Mouse (Mus musculus) heart, embryonic 15.5 days (tissue): ENCODE measurements around the gene Pdzrn3. TPM values are rescaled to one million over a fixed set of nuclear protein-coding genes. Genes with fewer than 3 reads are reported as not detected.

Experiments used
- ATAC-seq: fragments of 200-750 bp; cut with Nextera tagmentation; replicated peaks from 2 replicates; pipeline ENCODE4 v1.8.0; 2017; ENCODE audit warnings: low read depth, moderate TSS enrichment; ENCODE audit not compliant: insufficient number of reproducible peaks, insufficient read depth, low FRiP score
- H3K27ac ChIP-seq: fragments of 300-500 bp; sonication (generic); 2 replicates; pipeline ENCODE4 v1.5.1; 2015; ENCODE audit warnings: mild to moderate bottlenecking, inconsistent platforms
- H3K27me3 ChIP-seq: fragments of 300-500 bp; sonication (generic); 2 replicates; pipeline ENCODE4 v1.6.1; 2015; ENCODE audit warnings: inconsistent platforms
- H3K36me3 ChIP-seq: fragments of 300-500 bp; sonication (generic); 2 replicates; pipeline ENCODE4 v1.6.1; 2015; ENCODE audit warnings: mild to moderate bottlenecking, inconsistent platforms
- H3K4me1 ChIP-seq: fragments of 300-500 bp; sonication (generic); replicated peaks from 2 replicates; pipeline ENCODE4 v1.6.1; 2015; ENCODE audit warnings: inconsistent platforms
- H3K4me2 ChIP-seq: fragments of 300-500 bp; sonication (generic); 2 replicates; pipeline ENCODE4 v1.6.1; 2015; ENCODE audit warnings: inconsistent platforms, mild to moderate bottlenecking, moderate library complexity
- H3K4me3 ChIP-seq: fragments of 300-500 bp; sonication (generic); 2 replicates; pipeline ENCODE4 v1.5.1; 2015; ENCODE audit warnings: mild to moderate bottlenecking, inconsistent platforms
- H3K9ac ChIP-seq: fragments of 300-500 bp; sonication (generic); 2 replicates; pipeline ENCODE4 v1.6.1; 2015; ENCODE audit warnings: mild to moderate bottlenecking, inconsistent platforms
- H3K9me3 ChIP-seq: fragments of 300-500 bp; sonication (generic); replicated peaks from 2 replicates; pipeline ENCODE4 v1.6.1; 2016; ENCODE audit warnings: inconsistent platforms
- WGBS: fragments of 180-500 bp; shearing (Covaris S2); methylation state at CpG from one replicate; pipeline ENCODE4 v1.1.7; 2015; ENCODE audit warnings: mixed read lengths; 5-methylcytosine and 5-hydroxymethylcytosine counted together
- polyA plus RNA-seq: library from polyadenylated mRNA; unstranded; fragments of >200 nt; fragmentation: Nextera tagmentation; extraction: Ambion mirVana; gene quantifications from 2 replicates; pipeline ENCODE4 v1.2.1, GENCODE M21; 2015

Pdzrn3 gene
- 12.8 and 13.1 TPM in 2 replicates for polyA plus RNA-seq

DNA sequence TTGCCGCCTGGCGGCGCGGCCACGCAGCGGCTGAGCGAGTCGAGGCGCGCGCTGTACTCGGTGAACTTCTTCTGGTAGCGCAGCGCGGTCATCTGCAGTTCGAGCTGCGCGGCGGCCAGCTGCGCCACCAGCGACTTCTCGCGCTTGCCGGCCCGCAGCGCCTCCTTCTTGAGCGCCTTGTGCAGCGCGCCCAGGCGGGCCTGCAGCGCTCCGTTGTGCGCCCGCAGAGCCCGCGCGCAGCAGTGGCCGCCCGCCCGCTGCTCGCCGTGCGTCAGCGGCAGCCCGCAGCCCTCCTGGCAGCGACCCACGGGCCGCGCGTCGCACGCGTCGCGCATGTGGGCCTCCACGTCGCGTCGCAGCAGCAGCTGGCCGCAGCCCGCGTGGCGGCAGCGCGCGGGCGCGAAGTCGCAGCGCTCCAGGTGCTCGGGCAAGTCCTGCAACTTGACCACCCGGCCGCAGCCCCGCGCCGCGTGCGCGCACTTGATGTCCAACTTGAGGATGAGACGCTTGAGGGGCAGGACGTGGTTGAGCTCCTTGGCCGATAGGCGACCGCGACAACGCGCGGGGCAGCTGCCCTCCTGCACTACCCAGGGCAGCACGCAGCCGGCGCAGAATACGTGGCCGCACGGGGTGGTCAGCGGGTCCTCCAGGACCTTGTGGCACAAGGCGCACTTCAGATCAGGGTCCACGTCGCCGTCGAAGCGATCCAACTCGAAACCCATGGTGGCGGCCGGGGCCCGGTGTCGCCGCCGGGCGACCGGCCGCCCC is at the start of gene Pdzrn3:
TSS of gene Pdzrn3 (minus strand) at position 731 of the 768 bp plus-strand sequence.
- no peaks in the 10 kb centered on the region for H3K27me3 ChIP-seq
- no peaks in the 10 kb centered on the region for H3K36me3 ChIP-seq
- under 1% methylated on average over 104 of the region's 111 CpGs for WGBS
- no peaks in the 10 kb centered on the region for H3K9me3 ChIP-seq
- peaks cover 27% of the 10 kb centered on the region for H3K4me1 ChIP-seq
- ATAC-seq, result peak; percentile 54
- H3K4me3 ChIP-seq, result peak within 1 kb of the TSS; percentile 67
- H3K27ac ChIP-seq, result peak within 1 kb of the TSS; percentile 93
- peak within 1 kb of the TSS; percentile 80 for H3K4me2 ChIP-seq
- peak within 1 kb of the TSS; percentile 76 for H3K9ac ChIP-seq

DNA sequence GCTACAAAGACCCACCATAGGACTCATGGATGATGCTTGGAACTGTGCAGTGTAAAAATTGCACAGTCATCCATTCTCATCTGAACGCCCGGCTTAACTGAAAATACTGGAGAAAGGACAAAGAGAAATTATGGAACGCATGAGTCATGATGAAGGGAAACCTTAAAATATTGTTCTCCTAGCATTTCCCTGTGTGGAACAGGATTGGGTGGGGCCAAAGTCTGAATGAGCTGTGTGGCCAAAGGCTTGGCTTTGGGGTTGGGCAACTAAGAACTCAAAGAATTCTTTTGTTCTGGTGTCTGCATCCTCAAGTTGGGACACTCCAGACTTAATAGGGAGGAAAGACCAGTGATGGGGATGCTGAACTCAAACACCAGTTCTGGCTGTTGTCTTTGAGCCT is 49.6 kb upstream of the Pdzrn3 start:
- no peaks in the 10 kb centered on the region for H3K4me1 ChIP-seq
- H3K4me3 ChIP-seq, result no peak overlapping the region
- WGBS, result 82% methylated on average over 3 of the region's 3 CpGs
- no peak overlapping the region for H3K27ac ChIP-seq
- no peaks in the 10 kb centered on the region for H3K9me3 ChIP-seq
- no peak overlapping the region for H3K4me2 ChIP-seq
- ATAC-seq, result no peak
- H3K9ac ChIP-seq, result no peak overlapping the region
- no peaks in the 10 kb centered on the region for H3K27me3 ChIP-seq
- H3K36me3 ChIP-seq, result no peaks in the 10 kb centered on the region

DNA sequence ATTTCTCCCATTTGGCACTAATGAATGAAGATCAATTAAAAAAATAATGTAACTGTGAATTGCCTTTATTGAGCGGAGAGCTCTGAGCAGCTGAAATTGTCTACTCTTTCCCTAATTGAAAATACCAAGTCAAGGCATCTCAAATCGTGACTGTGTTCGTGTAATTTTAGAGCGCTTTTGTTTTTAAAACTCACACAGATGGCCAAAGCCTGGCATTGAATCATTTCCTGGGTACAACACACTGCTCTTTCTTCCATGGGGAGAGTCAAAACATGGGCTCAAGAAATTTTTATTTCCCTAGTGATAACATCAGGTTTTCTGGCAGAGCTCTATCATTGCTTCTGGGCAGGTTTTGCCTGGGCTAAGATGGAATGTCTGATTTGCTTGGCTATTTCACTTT is 48.6 kb upstream of the Pdzrn3 start:
- Histone ChIP-seq H3K4me1 (no peaks in the 10 kb centered on the region), H3K4me2 (no peak overlapping the region), H3K9me3 (no peaks in the 10 kb centered on the region), H3K36me3 (no peaks in the 10 kb centered on the region), H3K27me3 (no peaks in the 10 kb centered on the region), H3K27ac (no peak overlapping the region), H3K4me3 (no peak overlapping the region), H3K9ac (no peak overlapping the region)
- no peak for ATAC-seq
- 82% methylated on average over 4 of the region's 4 CpGs for WGBS

DNA sequence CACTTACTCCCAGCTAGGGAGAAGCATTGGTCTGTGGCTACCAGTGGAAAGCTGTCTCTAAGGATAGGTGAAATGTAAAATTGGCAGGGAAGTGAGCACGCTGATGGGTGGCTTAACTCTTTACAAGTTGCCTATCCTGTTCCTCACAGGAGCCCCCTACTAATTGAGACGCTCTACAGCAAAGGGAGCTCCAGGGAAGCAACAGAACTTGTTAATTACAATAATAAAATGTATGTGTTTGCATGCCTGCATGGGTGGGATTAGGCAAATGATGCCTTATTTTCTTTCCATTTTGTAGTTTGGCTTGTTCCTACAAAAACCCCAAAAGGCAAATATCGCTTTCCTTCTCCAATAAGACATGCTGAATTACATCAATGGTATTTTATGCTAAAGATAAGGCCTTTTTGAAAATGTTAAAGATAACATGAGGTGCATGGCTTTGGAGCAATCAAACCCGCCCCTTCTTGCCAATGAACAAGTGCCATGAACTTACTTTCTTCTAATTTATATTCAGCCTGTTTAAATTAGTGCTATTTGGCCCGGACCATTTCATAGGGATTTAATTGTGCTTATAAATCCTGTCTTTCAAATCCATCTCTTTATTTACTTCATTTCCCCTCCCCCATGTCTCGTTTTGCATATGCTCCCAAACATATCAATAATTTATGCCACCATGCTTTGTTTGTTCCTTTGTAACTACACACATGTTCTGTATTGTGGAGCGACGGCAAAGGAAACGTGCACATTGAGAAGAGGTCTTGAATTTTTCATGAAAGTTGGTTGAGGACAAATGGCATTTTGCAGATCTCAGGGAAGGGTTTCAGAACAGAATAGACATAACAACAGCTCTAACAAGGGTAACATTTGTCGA is 44.6 kb upstream of the Pdzrn3 start:
- Histone ChIP-seq H3K36me3 (no peaks in the 10 kb centered on the region), H3K27me3 (no peaks in the 10 kb centered on the region), H3K9me3 (no peaks in the 10 kb centered on the region), H3K4me3 (no peak overlapping the region), H3K9ac (no peak overlapping the region), H3K27ac (no peak overlapping the region), H3K4me1 (no peaks in the 10 kb centered on the region), H3K4me2 (no peak overlapping the region)
- no peak for ATAC-seq
- 73% methylated on average over 10 of the region's 10 CpGs for WGBS

DNA sequence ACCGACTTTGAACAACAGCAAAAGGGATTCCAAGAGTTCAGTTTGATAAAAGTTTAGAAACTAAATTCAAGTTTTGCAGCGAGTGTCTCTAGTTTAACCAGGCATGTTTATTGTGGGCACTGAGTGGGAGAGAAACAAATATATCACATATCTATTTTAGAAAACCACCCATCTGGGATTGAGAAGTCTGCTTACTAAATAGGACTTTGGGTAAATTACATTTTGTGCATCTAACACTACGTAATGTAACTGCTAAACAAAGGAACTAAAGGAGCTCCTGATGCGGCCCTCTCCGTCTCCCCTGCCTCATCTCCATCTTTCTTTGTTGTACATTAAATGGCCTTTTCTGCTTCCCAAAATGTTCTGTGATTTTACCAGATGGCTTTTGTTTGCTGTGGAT is 40.5 kb upstream of the Pdzrn3 start:
- no peak for ATAC-seq

DNA sequence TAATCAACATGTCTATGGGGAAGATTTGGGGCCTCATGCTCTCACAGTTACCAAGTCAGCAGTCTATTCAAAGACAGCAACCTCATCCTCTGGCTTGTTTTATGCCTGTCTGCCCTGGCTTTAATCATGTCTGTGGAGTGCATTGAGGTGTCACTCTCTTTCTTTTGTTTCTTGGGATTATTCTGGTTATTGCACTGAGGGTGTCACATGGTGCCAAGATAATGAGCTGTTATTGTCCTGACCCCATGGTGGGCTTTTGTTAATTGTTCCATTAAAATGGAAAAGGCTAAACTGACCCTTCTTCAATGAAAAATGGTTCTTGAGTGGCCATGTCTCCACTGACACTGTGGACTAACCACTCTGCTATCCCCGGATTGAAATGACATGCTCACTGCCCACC is 34.0 kb upstream of the Pdzrn3 start:
- Histone ChIP-seq H3K4me1 (no peaks in the 10 kb centered on the region), H3K27ac (no peak overlapping the region), H3K27me3 (no peaks in the 10 kb centered on the region), H3K36me3 (no peaks in the 10 kb centered on the region), H3K9ac (no peak overlapping the region), H3K9me3 (no peaks in the 10 kb centered on the region), H3K4me2 (no peak overlapping the region), H3K4me3 (no peak overlapping the region)
- no peak for ATAC-seq
- WGBS, result 76% methylated on average over 1 of the region's 1 CpGs

More for the DNA sequence above, 40.5 kb upstream of the Pdzrn3 start:
- H3K27me3 ChIP-seq, result no peaks in the 10 kb centered on the region
- H3K36me3 ChIP-seq, result no peaks in the 10 kb centered on the region
- H3K9ac ChIP-seq, result no peak overlapping the region
- no peak overlapping the region for H3K4me3 ChIP-seq
- no peak overlapping the region for H3K4me2 ChIP-seq
- no peaks in the 10 kb centered on the region for H3K9me3 ChIP-seq
- 90% methylated on average over 5 of the region's 5 CpGs for WGBS
- H3K4me1 ChIP-seq, result no peaks in the 10 kb centered on the region
- no peak overlapping the region for H3K27ac ChIP-seq

DNA sequence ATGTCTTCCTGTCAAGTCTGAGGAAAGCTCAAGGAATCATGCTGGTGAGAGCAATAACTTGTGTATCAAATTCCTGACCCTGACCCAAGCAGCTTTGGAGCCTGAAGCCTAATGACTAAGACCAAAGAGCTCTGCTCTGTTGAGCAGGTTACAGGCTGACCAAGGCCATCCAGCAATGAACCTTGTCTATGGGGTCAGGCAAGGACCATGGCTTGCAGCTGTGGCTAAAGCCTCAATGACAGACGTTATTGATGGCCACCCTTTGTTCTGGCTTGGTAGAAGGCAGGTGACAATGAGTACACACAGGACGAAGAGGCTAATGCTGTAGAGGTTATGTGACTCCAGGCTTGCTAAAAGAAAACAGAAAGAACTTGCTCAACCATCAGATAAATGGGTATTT is 33.4 kb upstream of the Pdzrn3 start:
- no peaks in the 10 kb centered on the region for H3K27me3 ChIP-seq
- H3K9me3 ChIP-seq, result no peaks in the 10 kb centered on the region
- no peak overlapping the region for H3K9ac ChIP-seq
- H3K4me3 ChIP-seq, result no peak overlapping the region
- WGBS, result 47% methylated on average over 2 of the region's 2 CpGs
- H3K4me2 ChIP-seq, result no peak overlapping the region
- ATAC-seq, result no peak
- H3K36me3 ChIP-seq, result no peaks in the 10 kb centered on the region
- no peaks in the 10 kb centered on the region for H3K4me1 ChIP-seq
- H3K27ac ChIP-seq, result no peak overlapping the region

DNA sequence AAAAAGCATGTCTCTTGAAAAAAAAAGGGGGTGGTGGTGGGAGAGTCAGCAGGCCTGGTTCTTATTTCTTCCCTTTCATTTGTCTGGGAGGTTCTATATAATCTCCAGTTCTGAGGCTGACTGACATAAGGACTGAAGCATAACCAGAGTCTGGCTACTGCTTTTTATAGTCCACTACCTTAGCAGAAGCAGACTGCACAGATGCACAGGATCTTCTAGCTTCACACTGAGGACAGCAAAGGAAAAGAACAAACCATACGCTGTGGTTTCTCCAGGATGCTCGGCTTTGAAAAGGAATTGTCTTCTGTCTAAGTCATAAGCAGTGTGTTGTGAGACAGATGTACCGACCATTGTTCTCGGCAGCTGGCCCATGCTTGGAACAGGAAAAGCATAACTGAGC is 19.0 kb upstream of the Pdzrn3 start:
- Histone ChIP-seq H3K27me3 (no peaks in the 10 kb centered on the region), H3K27ac (no peak overlapping the region), H3K9me3 (no peaks in the 10 kb centered on the region), H3K36me3 (no peaks in the 10 kb centered on the region), H3K4me3 (no peak overlapping the region), H3K4me2 (no peak overlapping the region), H3K9ac (no peak overlapping the region), H3K4me1 (no peaks in the 10 kb centered on the region)
- no peak for ATAC-seq
- 66% methylated on average over 4 of the region's 4 CpGs for WGBS

DNA sequence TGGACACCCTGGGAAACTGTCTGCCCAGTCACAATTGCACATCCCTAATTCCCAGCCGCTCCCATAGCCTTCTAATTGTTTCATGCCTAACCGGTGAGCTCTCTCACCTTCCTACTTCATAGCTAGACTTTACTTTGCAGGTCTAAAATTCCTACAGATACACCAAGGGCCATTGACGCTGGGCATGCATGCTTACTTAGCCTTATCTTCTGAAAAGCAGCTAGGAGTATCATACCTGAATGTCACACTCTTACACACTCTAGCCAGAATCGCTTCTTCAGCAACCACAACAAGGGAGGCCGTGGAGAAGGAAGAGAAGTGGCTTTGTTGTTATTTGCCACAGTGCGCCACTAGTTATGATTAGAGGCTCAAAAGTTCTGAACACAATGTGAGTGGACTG is 18.2 kb upstream of the Pdzrn3 start:
- Histone ChIP-seq H3K9me3 (no peaks in the 10 kb centered on the region), H3K4me1 (no peaks in the 10 kb centered on the region), H3K27me3 (no peaks in the 10 kb centered on the region), H3K4me3 (no peak overlapping the region), H3K27ac (no peak overlapping the region), H3K9ac (no peak overlapping the region), H3K4me2 (no peak overlapping the region), H3K36me3 (no peaks in the 10 kb centered on the region)
- no peak for ATAC-seq
- WGBS, result 81% methylated on average over 6 of the region's 6 CpGs

DNA sequence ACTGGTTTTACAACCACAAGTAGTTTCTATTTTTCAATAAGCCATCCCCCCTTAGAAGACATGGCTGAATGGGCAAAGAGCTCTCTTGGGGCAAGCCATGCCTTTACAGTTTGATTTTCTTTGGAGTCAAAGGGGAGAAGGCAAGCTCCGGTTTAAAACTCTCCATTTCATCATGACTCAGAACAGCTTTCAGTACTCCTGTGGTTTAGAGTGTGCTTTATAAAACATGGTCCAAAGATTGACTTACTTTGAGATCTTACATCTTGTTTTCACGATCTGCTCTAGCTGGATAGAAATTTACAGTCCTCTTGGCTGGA is 15.1 kb upstream of the Pdzrn3 start:
- WGBS, result 72% methylated on average over 2 of the region's 2 CpGs
- Histone ChIP-seq H3K4me3 (no peak overlapping the region), H3K9ac (no peak overlapping the region), H3K27ac (no peak overlapping the region), H3K9me3 (no peaks in the 10 kb centered on the region), H3K4me2 (no peak overlapping the region), H3K4me1 (no peaks in the 10 kb centered on the region), H3K27me3 (no peaks in the 10 kb centered on the region), H3K36me3 (no peaks in the 10 kb centered on the region)
- ATAC-seq, result no peak

DNA sequence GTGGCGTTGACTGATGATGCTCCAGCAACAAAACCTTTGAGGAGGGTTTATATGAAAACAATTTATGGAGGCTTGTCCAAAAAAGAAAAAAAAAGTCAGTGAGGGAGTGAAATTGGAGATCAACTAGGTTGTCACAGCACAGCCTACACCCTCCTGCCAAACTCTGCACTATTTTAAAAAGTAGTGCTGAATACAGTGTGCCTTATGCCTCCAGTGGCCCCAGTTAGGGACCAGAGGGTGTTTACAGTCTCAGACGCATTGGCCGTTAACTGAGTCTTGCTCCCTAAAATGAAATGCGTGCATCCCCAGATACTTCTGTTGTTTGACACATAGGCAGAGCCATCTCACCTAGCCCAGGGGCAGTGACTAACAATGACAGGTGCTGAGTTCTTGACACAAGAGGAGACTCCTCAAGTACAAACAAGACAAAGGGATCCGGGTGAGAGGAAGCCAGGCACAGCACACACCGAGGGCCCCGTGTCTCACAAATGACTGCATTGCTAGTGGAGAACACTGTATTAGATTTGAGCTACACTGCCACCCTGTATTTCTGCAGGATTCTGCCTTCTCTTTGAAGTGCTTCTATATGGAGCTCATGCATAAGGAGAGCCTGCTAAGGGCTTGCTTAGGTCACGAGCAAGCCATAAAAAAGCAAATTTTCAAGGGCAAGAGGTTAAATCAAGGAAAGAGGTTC is 14.6 kb upstream of the Pdzrn3 start:
- ATAC-seq, result no peak
- Histone ChIP-seq H3K9ac (no peak overlapping the region), H3K9me3 (no peaks in the 10 kb centered on the region), H3K27ac (no peak overlapping the region), H3K4me3 (no peak overlapping the region), H3K4me1 (no peaks in the 10 kb centered on the region), H3K27me3 (no peaks in the 10 kb centered on the region), H3K4me2 (no peak overlapping the region), H3K36me3 (no peaks in the 10 kb centered on the region)
- WGBS, result 75% methylated on average over 8 of the region's 8 CpGs
